Comparison of ENCODE assay signal across 10 mouse cellular contexts in genomic region chr3:141838864-141839263, GRCm38 (mm10).
A peak's percentile ranks its signal among the peaks of the same experiment; 100 is the strongest.
DNase-seq lines count a peak whose midpoint lies in the region; ATAC-seq and TF ChIP-seq lines count a peak whose summit lies in the region.
"Had no signal": no experiment of that assay in that cellular context is flagged by ENCODE, and none has a peak within 500 bp of the region (broad histone marks: within the 10 kb centered on the region; RNA-seq: fewer than 3 reads in every experiment).

No protein-coding gene starts in this region.

- intact Hi-C loops in heart, postnatal 10 days (cut with DNase I), result no loop called here
- intact Hi-C loops in heart, postnatal 36 days (cut with DNase I), result no loop called here

- no peak overlapping the region for H3K9ac ChIP-seq in embryonic facial prominence, embryonic 11.5 days (replicated peaks; ENCODE audit: low read length)
- H3K9ac ChIP-seq in limb, embryonic 14.5 days (ENCODE audit: low read depth, low read length, severe bottlenecking), result no peak overlapping the region
- H3K9ac ChIP-seq: heart, embryonic 15.5 days had no signal

- ATAC-seq in embryonic facial prominence, embryonic 11.5 days (replicated peaks; ENCODE audit: insufficient number of reproducible peaks, low FRiP score, low TSS enrichment, low read depth), result no peak
- ATAC-seq in limb, embryonic 14.5 days (ENCODE audit: low FRiP score, low read depth), result peak; percentile 57

- no peaks in the 10 kb centered on the region for H3K36me3 ChIP-seq in embryonic facial prominence, embryonic 11.5 days (replicated peaks; ENCODE audit: control insufficient read depth, insufficient read depth, low read depth, low read length)
- no peaks in the 10 kb centered on the region; the same call in 1 of the 2 replicates for H3K36me3 ChIP-seq in limb, embryonic 14.5 days (ENCODE audit: control insufficient read depth, insufficient read depth, low read length)
- no peaks in the 10 kb centered on the region for H3K36me3 ChIP-seq in heart, embryonic 10.5 days
- H3K36me3 ChIP-seq: heart, embryonic 15.5 days had no signal

- DNase-seq in heart, postnatal 10 days, result peak; percentile 5 to 30
- no peak for DNase-seq in heart, postnatal 36 days
- DNase-seq in thymus, postnatal 0 days (ENCODE audit: low spot score), result peak; percentile 15
- no peak for DNase-seq in thymus, postnatal 36 days
- DNase-seq in embryonic facial prominence, embryonic 11.5 days (ENCODE audit: low spot score), result peak; percentile 73
- DNase-seq in limb, embryonic 14.5 days (ENCODE audit: low spot score), result peak; percentile 60
- DNase-seq in spleen, postnatal 4 days (ENCODE audit: low spot score in 2 of 2), result no peak
- DNase-seq in heart, embryonic 10.5 days (ENCODE audit: low spot score), result no peak

- H3K27me3 ChIP-seq in embryonic facial prominence, embryonic 11.5 days (ENCODE audit: control insufficient read depth, insufficient read depth, low read length), result no peaks in the 10 kb centered on the region
- no peaks in the 10 kb centered on the region for H3K27me3 ChIP-seq in limb, embryonic 14.5 days (ENCODE audit: control insufficient read depth, insufficient read depth, low read length)
- H3K27me3 ChIP-seq in heart, embryonic 10.5 days (ENCODE audit: insufficient read depth, poor library complexity, severe bottlenecking), result no peaks in the 10 kb centered on the region
- H3K27me3 ChIP-seq: heart, embryonic 15.5 days had no signal

- no peak overlapping the region for H3K4me3 ChIP-seq in embryonic facial prominence, embryonic 11.5 days (ENCODE audit: low read depth, low read length)
- no peak overlapping the region for H3K4me3 ChIP-seq in limb, embryonic 14.5 days (replicated peaks; ENCODE audit: low read length)
- no peak overlapping the region for H3K4me3 ChIP-seq in heart, embryonic 10.5 days
- H3K4me3 ChIP-seq: heart, embryonic 15.5 days; myocyte had no signal

- H3K27ac ChIP-seq in embryonic facial prominence, embryonic 11.5 days (replicated peaks; ENCODE audit: low read depth, low read length), result no peak overlapping the region
- no peak overlapping the region for H3K27ac ChIP-seq in limb, embryonic 14.5 days (replicated peaks; ENCODE audit: low read depth, low read length)
- no peak overlapping the region for H3K27ac ChIP-seq in heart, embryonic 10.5 days
- H3K27ac ChIP-seq: heart, embryonic 15.5 days had no signal

- no peaks in the 10 kb centered on the region for H3K9me3 ChIP-seq in embryonic facial prominence, embryonic 11.5 days (replicated peaks; ENCODE audit: control insufficient read depth, low read length)
- no peaks in the 10 kb centered on the region for H3K9me3 ChIP-seq in limb, embryonic 14.5 days (ENCODE audit: control insufficient read depth, low read length)
- no peaks in the 10 kb centered on the region for H3K9me3 ChIP-seq in heart, embryonic 10.5 days
- H3K9me3 ChIP-seq: heart, embryonic 15.5 days had no signal

- no peaks in the 10 kb centered on the region for H3K4me1 ChIP-seq in embryonic facial prominence, embryonic 11.5 days (ENCODE audit: control insufficient read depth, insufficient read depth, low read length)
- H3K4me1 ChIP-seq in limb, embryonic 14.5 days (ENCODE audit: control insufficient read depth, insufficient read depth, low read length), result no peaks in the 10 kb centered on the region
- H3K4me1 ChIP-seq in heart, embryonic 10.5 days, result no peaks in the 10 kb centered on the region
- H3K4me1 ChIP-seq: heart, embryonic 15.5 days had no signal

- WGBS in embryonic facial prominence, embryonic 11.5 days, result 47% methylated on average over 7 of the region's 7 CpGs
- 37% methylated on average over 7 of the region's 7 CpGs for WGBS in limb, embryonic 14.5 days
- whole genome bisulfite sequencing in heart, embryonic 10.5 days, result 42% methylated on average over 7 of the region's 7 CpGs

- no peak for TF ChIP-seq POLR2A in limb, embryonic 14.5 days (IDR thresholded peaks at IDR 0.05; ENCODE audit: borderline replicate concordance, extremely low read depth, insufficient read depth, insufficient read length)

- no peak overlapping the region for H3K4me2 ChIP-seq in embryonic facial prominence, embryonic 11.5 days (ENCODE audit: low read depth, low read length)
- no peak overlapping the region for H3K4me2 ChIP-seq in limb, embryonic 14.5 days (replicated peaks; ENCODE audit: low read depth, low read length, severe bottlenecking)
- H3K4me2 ChIP-seq: heart, embryonic 15.5 days had no signal

Comparison
In these comparisons a context has a peak if more than half of its experiments do, and no peak if none do; other contexts are left out.
1. DNase-seq: peak in heart, postnatal 10 days (2 of 2), thymus, postnatal 0 days (single experiment), embryonic facial prominence, embryonic 11.5 days (single experiment) and limb, embryonic 14.5 days (single experiment); none in heart, postnatal 36 days (0 of 2), thymus, postnatal 36 days (0 of 2), spleen, postnatal 4 days (0 of 2) and heart, embryonic 10.5 days (single experiment).